Mouse (Mus musculus): ENCODE measurements at regions not wholly inside any gene's neighbourhood (a gene's known extent, or its start where the extent isn't known, plus 50 kb on each side); places are given as distances from the start of the nearest gene placed in this dataset.

DNA sequence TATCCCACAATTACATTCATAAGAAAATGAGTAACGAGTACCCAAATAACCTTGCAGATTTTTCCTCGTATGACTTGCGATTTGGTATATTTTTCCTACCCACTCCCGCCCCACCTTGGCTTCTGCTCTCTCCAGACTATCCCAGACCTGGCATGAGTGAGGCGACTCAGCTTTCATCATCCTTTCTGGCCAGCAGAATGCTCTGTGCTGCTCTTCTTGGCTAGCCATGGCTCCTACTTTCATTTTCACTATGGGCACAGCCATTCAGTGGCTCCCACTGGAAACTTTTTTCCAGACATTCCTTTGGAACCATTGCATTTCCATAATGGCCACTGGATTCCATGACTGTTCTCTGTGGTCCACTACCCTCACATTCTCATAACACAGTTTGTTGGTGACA, 449.1 kb upstream of the Gm11114 start:
- no peak overlapping the region for H3K27ac ChIP-seq (ENCODE audit: low read depth, low read length)
- no peak overlapping the region for H3K4me3 ChIP-seq (ENCODE audit: low read depth, low read length)
- H3K4me2 ChIP-seq (ENCODE audit: low read depth), result no peak overlapping the region
- 86% methylated on average over 5 of the region's 5 CpGs for WGBS
- no peak for DNase-seq (ENCODE audit: low spot score)
- H3K27me3 ChIP-seq (ENCODE audit: control insufficient read depth, insufficient read depth, low read length), result no peaks in the 10 kb centered on the region
- no peak for ATAC-seq (ENCODE audit: insufficient read depth, low FRiP score, low TSS enrichment)
- no peaks in the 10 kb centered on the region for H3K9me3 ChIP-seq (ENCODE audit: control insufficient read depth, low read length)
- no peaks in the 10 kb centered on the region for H3K4me1 ChIP-seq (ENCODE audit: control insufficient read depth, insufficient read depth, low read length)
- H3K9ac ChIP-seq (ENCODE audit: low read length), result no peak overlapping the region
- H3K36me3 ChIP-seq (ENCODE audit: control insufficient read depth, insufficient read depth, low read length), result no peaks in the 10 kb centered on the region

DNA sequence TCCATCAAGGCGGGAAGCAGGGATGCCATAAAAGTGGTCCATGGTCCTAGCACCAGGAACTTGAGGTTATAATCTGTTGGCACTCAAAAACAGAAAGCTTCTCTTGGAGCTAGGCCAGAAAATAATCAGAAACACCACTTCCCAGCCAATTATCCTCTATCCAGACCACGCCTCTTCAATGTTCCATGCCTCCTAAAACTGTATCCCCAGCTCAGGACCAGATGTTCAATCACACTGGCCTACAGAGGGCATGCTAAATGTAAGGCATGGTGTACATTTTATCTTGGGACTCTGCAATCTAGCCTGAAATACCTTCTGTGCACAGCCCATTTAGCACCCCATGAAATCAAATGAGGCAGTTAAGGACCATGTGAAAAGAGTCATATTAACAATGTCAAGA, 418.4 kb upstream of the Gm11114 start:
- no peak overlapping the region for H3K4me3 ChIP-seq (ENCODE audit: low read depth, low read length)
- no peak overlapping the region for H3K27ac ChIP-seq (ENCODE audit: low read depth, low read length)
- no peak for DNase-seq (ENCODE audit: low spot score)
- 69% methylated on average over 2 of the region's 2 CpGs for WGBS
- H3K4me1 ChIP-seq (ENCODE audit: control insufficient read depth, insufficient read depth, low read length), result no peaks in the 10 kb centered on the region
- no peak for ATAC-seq (ENCODE audit: insufficient read depth, low FRiP score, low TSS enrichment)
- H3K9me3 ChIP-seq (ENCODE audit: control insufficient read depth, low read length), result no peaks in the 10 kb centered on the region
- no peaks in the 10 kb centered on the region for H3K36me3 ChIP-seq (ENCODE audit: control insufficient read depth, insufficient read depth, low read length)
- no peak overlapping the region for H3K4me2 ChIP-seq (ENCODE audit: low read depth)
- H3K27me3 ChIP-seq (ENCODE audit: control insufficient read depth, insufficient read depth, low read length), result no peaks in the 10 kb centered on the region
- H3K9ac ChIP-seq (ENCODE audit: low read length), result no peak overlapping the region

DNA sequence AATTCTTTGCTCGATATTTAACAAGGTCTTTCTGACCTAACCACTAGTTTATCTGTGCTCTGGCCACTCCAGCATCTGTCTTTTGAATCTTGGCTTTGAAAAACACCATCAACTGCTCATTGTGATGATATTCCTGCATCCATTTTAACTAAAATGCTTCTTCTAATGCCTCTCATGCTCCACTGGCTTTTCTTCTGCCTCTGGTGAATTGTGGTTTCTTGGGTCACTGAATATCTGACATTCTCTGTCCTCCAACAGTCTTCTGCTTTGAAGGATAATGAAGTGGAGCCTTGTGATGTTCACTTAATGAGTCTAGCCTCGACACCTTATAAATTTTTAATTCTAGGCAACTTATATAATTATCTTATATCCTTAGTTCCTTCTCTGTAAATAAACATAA, 416.5 kb upstream of the Gm11114 start:
- Histone ChIP-seq H3K9me3 (ENCODE audit: control insufficient read depth, low read length) (no peaks in the 10 kb centered on the region), H3K27me3 (ENCODE audit: control insufficient read depth, insufficient read depth, low read length) (no peaks in the 10 kb centered on the region), H3K36me3 (ENCODE audit: control insufficient read depth, insufficient read depth, low read length) (no peaks in the 10 kb centered on the region), H3K27ac (ENCODE audit: low read depth, low read length) (no peak overlapping the region), H3K4me1 (ENCODE audit: control insufficient read depth, insufficient read depth, low read length) (no peaks in the 10 kb centered on the region), H3K4me2 (ENCODE audit: low read depth) (no peak overlapping the region), H3K4me3 (ENCODE audit: low read depth, low read length) (no peak overlapping the region), H3K9ac (ENCODE audit: low read length) (no peak overlapping the region)
- DNase-seq (ENCODE audit: low spot score), result no peak
- WGBS, result 65% methylated on average over 2 of the region's 2 CpGs
- ATAC-seq (ENCODE audit: insufficient read depth, low FRiP score, low TSS enrichment), result no peak

DNA sequence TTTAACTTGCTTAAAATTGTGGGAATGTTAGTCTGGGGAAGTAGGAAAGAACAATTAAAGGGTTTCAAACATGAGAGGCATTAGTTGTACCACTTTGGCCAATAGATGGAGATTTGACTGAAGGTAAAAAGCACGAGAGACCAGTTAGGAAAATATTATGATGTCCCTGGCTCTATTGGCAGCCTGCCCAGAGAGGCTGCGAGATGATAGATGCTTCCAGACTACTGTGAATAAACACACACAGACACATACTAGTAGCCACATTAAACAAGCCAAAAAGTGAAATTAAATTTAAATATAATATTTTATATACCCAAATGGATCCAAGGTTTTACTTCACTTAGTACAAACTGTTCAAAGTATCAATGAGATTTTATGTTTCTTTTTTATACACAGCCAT, 411.9 kb upstream of the Gm11114 start:
- Histone ChIP-seq H3K4me1 (ENCODE audit: control insufficient read depth, insufficient read depth, low read length) (no peaks in the 10 kb centered on the region), H3K9me3 (ENCODE audit: control insufficient read depth, low read length) (no peaks in the 10 kb centered on the region), H3K4me3 (ENCODE audit: low read depth, low read length) (no peak overlapping the region), H3K36me3 (ENCODE audit: control insufficient read depth, insufficient read depth, low read length) (no peaks in the 10 kb centered on the region), H3K9ac (ENCODE audit: low read length) (no peak overlapping the region), H3K27me3 (ENCODE audit: control insufficient read depth, insufficient read depth, low read length) (no peaks in the 10 kb centered on the region), H3K4me2 (ENCODE audit: low read depth) (no peak overlapping the region), H3K27ac (ENCODE audit: low read depth, low read length) (no peak overlapping the region)
- WGBS, result 56% methylated on average over 2 of the region's 2 CpGs
- no peak for ATAC-seq (ENCODE audit: insufficient read depth, low FRiP score, low TSS enrichment)
- peak; percentile 14 for DNase-seq (ENCODE audit: low spot score)

DNA sequence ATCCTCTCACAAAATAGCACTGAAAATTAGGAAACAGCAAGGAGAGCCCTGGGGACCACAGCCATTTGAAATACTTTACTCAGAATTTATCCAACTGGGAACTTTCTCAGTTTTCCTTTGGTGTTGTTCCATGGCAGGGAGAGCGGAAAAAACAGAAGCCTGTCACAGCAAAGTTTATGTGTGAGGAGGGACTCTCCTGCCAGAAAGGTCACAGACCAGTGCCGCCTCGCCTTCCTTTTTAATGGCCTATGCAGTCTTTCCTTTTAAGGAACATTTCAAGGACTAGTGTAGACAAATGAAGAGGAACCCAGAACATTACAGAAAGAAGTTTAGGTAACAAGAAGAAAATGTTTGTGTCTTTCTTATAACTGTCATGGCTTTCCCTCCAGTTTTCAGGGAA, 406.3 kb upstream of the Gm11114 start:
- no peak for DNase-seq (ENCODE audit: low spot score)
- ATAC-seq (ENCODE audit: insufficient read depth, low FRiP score, low TSS enrichment), result no peak

DNA sequence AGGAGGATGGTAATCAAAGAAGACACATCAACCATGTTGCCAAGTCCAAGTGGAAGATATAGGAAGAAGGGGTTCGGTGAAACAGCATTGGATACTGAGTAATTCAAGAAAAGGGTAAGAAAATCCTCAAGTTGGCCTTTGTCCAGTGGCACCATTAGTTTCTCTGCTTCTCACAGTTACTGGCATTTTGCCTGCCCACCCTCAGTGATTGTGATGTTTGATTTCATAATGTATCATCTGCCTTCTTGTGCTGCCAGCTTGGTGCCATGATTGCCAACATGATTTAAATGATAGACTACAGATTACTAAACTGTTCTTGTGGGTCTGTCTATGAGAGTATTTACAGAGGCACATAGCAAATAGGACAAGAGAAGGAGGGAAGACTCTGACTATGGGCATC, 399.3 kb upstream of the Gm11114 start:
- no peak overlapping the region for H3K9ac ChIP-seq (ENCODE audit: low read length)
- H3K27me3 ChIP-seq (ENCODE audit: control insufficient read depth, insufficient read depth, low read length), result no peaks in the 10 kb centered on the region
- H3K4me1 ChIP-seq (ENCODE audit: control insufficient read depth, insufficient read depth, low read length), result no peaks in the 10 kb centered on the region
- H3K4me2 ChIP-seq (ENCODE audit: low read depth), result no peak overlapping the region
- DNase-seq (ENCODE audit: low spot score), result no peak
- ATAC-seq (ENCODE audit: insufficient read depth, low FRiP score, low TSS enrichment), result no peak
- H3K27ac ChIP-seq (ENCODE audit: low read depth, low read length), result no peak overlapping the region
- H3K4me3 ChIP-seq (ENCODE audit: low read depth, low read length), result no peak overlapping the region
- no peaks in the 10 kb centered on the region for H3K36me3 ChIP-seq (ENCODE audit: control insufficient read depth, insufficient read depth, low read length)
- 93% methylated on average over 1 of the region's 1 CpGs for WGBS
- no peaks in the 10 kb centered on the region for H3K9me3 ChIP-seq (ENCODE audit: control insufficient read depth, low read length)

More for the DNA sequence above, 406.3 kb upstream of the Gm11114 start:
- H3K9me3 ChIP-seq (ENCODE audit: control insufficient read depth, low read length), result no peaks in the 10 kb centered on the region
- no peak overlapping the region for H3K27ac ChIP-seq (ENCODE audit: low read depth, low read length)
- 51% methylated on average over 3 of the region's 3 CpGs for WGBS
- H3K9ac ChIP-seq (ENCODE audit: low read length), result no peak overlapping the region
- no peaks in the 10 kb centered on the region for H3K4me1 ChIP-seq (ENCODE audit: control insufficient read depth, insufficient read depth, low read length)
- no peaks in the 10 kb centered on the region for H3K36me3 ChIP-seq (ENCODE audit: control insufficient read depth, insufficient read depth, low read length)
- no peak overlapping the region for H3K4me2 ChIP-seq (ENCODE audit: low read depth)
- no peaks in the 10 kb centered on the region for H3K27me3 ChIP-seq (ENCODE audit: control insufficient read depth, insufficient read depth, low read length)
- no peak overlapping the region for H3K4me3 ChIP-seq (ENCODE audit: low read depth, low read length)

DNA sequence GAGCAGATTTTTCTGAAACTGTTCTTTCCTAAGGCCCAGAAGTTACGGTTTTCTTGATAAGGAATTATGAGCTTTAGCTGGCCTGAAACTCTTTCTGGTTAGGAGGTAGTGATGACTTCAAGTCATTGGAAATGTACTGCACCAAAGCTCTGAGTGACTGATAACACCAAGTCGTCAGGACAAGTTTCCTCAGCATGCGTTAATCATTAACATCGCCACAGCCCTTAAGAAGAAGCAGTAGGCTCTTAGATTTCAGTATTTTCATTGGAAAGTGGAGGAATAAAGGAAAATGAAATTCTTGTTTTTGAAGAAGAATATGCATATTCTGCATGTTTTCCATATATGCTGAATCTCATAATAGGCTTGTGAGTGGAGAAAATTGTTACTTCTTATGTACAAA, 390.3 kb upstream of the Gm11114 start:
- Histone ChIP-seq H3K27me3 (ENCODE audit: control insufficient read depth, insufficient read depth, low read length) (no peaks in the 10 kb centered on the region), H3K27ac (ENCODE audit: low read depth, low read length) (no peak overlapping the region), H3K4me2 (ENCODE audit: low read depth) (no peak overlapping the region), H3K36me3 (ENCODE audit: control insufficient read depth, insufficient read depth, low read length) (no peaks in the 10 kb centered on the region), H3K9ac (ENCODE audit: low read length) (no peak overlapping the region), H3K9me3 (ENCODE audit: control insufficient read depth, low read length) (no peaks in the 10 kb centered on the region), H3K4me3 (ENCODE audit: low read depth, low read length) (no peak overlapping the region), H3K4me1 (ENCODE audit: control insufficient read depth, insufficient read depth, low read length) (no peaks in the 10 kb centered on the region)
- DNase-seq (ENCODE audit: low spot score) (no peak), ATAC-seq (ENCODE audit: insufficient read depth, low FRiP score, low TSS enrichment) (no peak)
- 79% methylated on average over 4 of the region's 4 CpGs for WGBS

DNA sequence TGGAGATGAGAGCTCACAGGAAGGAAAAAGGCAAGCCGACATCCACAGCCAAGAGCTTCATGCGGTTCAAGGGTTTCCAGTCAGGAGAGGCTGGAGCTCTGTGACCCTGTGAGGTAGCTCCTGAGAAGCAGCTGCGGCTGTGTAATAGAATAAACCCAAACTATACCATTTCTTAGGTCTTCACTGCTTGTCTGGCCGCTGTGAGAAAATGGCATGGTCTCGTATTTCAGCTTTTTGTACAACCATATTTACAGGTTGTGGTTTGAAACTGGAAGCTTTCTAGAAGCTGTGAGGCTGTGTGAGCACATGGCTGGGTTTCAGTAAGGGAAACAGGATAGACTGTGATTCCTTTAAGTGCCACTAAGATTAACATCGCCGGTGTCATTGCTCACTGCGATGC, 388.6 kb upstream of the Gm11114 start:
- H3K4me1 ChIP-seq (ENCODE audit: control insufficient read depth, insufficient read depth, low read length), result no peaks in the 10 kb centered on the region
- no peaks in the 10 kb centered on the region for H3K9me3 ChIP-seq (ENCODE audit: control insufficient read depth, low read length)
- 88% methylated on average over 8 of the region's 8 CpGs for WGBS
- no peak overlapping the region for H3K9ac ChIP-seq (ENCODE audit: low read length)
- H3K4me3 ChIP-seq (ENCODE audit: low read depth, low read length), result no peak overlapping the region
- no peak for ATAC-seq (ENCODE audit: insufficient read depth, low FRiP score, low TSS enrichment)
- DNase-seq (ENCODE audit: low spot score), result no peak
- no peak overlapping the region for H3K27ac ChIP-seq (ENCODE audit: low read depth, low read length)
- no peaks in the 10 kb centered on the region for H3K27me3 ChIP-seq (ENCODE audit: control insufficient read depth, insufficient read depth, low read length)
- H3K4me2 ChIP-seq (ENCODE audit: low read depth), result no peak overlapping the region
- no peaks in the 10 kb centered on the region for H3K36me3 ChIP-seq (ENCODE audit: control insufficient read depth, insufficient read depth, low read length)

DNA sequence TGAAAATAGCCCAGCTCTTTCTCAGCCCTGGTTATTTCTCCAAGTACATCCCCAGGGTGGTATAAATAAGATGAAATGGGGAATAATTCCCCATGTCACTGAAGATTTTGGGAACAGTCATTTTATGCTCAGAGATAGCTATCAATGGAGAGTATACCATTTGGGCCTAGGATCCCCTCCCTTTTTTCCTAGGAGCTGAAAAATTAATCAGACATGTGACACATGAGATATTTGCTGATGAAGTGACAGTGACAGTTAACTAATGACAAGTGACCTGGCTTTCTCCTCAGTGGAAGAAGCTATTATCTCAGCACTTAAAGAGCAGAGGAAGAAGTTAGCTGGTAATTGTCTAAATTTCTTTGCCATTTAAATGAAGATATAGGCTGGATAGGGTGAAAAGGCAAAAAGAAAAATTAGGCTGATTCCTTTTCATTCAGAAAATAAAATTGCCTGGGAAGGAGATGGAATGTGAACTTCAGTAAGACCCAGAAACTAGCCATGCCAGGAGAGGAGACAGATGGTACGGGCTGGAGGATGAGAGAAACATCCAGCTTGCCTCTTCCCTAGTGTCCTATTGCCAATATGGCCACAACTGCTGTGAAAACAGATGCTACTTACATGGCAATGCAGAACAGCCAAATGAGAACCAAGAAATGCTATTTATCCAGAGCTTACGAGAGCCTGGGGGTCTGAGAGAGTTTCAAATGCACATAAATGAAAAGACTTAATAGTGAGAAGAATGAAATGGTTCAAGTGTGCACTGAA, 376.1 kb upstream of the Gm11114 start:
- Histone ChIP-seq H3K9me3 (ENCODE audit: control insufficient read depth, low read length) (no peaks in the 10 kb centered on the region), H3K27me3 (ENCODE audit: control insufficient read depth, insufficient read depth, low read length) (no peaks in the 10 kb centered on the region), H3K4me2 (ENCODE audit: low read depth) (no peak overlapping the region), H3K4me3 (ENCODE audit: low read depth, low read length) (no peak overlapping the region), H3K4me1 (ENCODE audit: control insufficient read depth, insufficient read depth, low read length) (no peaks in the 10 kb centered on the region), H3K9ac (ENCODE audit: low read length) (no peak overlapping the region), H3K36me3 (ENCODE audit: control insufficient read depth, insufficient read depth, low read length) (no peaks in the 10 kb centered on the region), H3K27ac (ENCODE audit: low read depth, low read length) (no peak overlapping the region)
- DNase-seq (ENCODE audit: low spot score), result no peak
- WGBS, result 81% methylated on average over 2 of the region's 2 CpGs
- no peak for ATAC-seq (ENCODE audit: insufficient read depth, low FRiP score, low TSS enrichment)

Measured in neural tube, embryonic 11.5 days (tissue).